Mouse (Mus musculus): Measurements from ENCODE around the gene Ccn1.
A peak's percentile ranks its signal among the peaks of the same experiment; 100 is the strongest.

Gene Ccn1

DNA sequence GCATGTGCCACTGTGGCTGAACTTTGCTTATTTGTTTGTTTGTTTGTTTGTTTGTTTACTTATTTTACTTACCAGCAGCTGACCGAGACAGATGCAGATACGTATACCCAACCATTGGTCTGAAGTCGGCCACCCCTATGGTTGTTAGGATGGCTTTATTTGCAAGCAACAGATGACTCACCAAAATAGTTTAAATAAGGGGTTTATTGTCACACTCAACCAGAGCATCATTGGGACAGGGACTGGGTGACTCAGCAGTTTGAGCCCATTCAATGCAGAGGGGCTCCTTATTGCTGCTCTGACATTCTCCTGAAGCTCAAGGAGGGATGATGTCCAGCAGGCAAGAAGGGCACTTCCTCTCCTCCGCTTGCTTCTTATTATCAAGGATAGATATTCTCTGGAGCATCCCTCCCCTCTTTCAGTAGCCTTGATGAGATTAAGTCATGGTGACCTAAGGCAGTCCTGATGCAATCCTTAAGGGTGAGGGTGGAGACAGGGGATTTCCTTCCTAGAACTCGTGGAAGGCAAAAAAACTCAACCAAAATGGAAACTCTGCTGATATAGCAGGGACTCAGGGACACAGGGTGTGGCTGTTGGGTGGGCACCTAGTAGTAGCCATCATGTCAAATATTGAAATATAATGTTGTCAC lies 8.6 kb downstream of the Ccn1 start:
- no peak for TF ChIP-seq GATA4 (IDR thresholded peaks at IDR 0.05; ENCODE audit: insufficient replicate concordance, low read length)

- TF ChIP-seq GATA4 (IDR thresholded peaks at IDR 0.05; ENCODE audit: insufficient replicate concordance, low read length), result no peak
These were observed 9.2 kb downstream of the Ccn1 start for GRCm38 (mm10) chr3:145640583-145640982.

- no peak for TF ChIP-seq GATA4 (IDR thresholded peaks at IDR 0.05; ENCODE audit: insufficient replicate concordance, low read length)
These were observed 9.6 kb downstream of the Ccn1 start for GRCm38 (mm10) chr3:145640170-145640569.

DNA sequence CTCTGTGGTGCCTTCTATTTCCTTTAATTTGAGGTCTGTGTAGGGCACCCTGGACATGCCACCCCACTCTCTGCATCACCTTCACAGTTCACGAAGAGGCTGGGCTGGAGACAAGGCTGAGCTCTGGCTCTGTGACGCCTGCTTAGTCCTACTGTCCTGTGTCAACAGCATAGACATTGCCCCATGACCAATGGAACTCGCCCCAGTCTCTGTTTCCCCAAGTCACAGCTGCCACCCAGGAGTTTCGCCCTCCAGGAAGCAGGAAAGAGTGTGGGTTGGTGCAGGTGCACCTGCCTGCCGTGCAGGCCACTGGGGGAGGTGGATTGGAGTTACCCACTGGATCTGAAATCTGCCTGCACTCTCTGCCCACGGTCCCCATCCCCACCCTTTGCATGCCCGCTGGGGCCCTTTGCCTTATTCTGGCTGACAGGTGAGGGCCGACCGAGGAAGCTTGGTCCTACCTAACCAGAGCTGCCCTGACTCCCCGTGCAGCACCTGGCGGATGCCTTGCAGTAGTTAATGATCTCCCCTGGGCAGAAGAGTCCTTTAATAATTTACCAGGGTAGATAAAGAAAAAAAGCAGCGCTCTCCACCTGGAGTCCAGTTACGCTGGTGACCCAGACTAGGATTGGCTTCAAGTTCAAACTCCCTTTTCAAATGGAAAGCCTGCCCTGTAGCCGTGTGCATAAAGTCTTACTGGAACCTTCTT lies 15.6 kb downstream of the Ccn1 start:
- no peak for TF ChIP-seq GATA4 (IDR thresholded peaks at IDR 0.05; ENCODE audit: insufficient replicate concordance, low read length)

DNA sequence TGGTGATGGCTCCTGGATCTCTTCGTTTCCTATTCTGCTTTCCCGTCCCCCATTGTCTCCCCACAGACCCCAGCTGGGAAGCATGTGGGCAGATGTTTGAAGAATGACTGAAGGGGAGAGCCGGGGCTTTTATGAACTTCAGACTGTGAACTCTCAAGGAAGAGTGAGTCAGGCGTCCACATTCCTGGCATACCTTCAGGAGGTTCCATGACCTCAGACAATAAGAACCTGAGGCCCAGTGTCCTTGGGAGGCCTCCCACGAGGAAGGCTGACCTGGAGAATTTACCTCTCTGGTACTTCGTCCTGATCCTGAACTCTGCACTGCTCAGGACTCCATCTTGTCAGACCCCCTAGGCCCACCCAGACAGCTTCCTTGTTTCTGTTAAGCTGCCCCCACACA lies 16.9 kb downstream of the Ccn1 start:
- no peak for TF ChIP-seq GATA4 (IDR thresholded peaks at IDR 0.05; ENCODE audit: insufficient replicate concordance, low read length)

GRCm38 (mm10) chr3:145628643-145629042 lies 21.1 kb downstream of the Ccn1 start:
- no peak for TF ChIP-seq GATA4 (IDR thresholded peaks at IDR 0.05; ENCODE audit: insufficient replicate concordance, low read length)

GRCm38 (mm10) chr3:145627830-145628229 lies 22.0 kb downstream of the Ccn1 start:
- no peak for TF ChIP-seq GATA4 (IDR thresholded peaks at IDR 0.05; ENCODE audit: insufficient replicate concordance, low read length)

GRCm38 (mm10) chr3:145626063-145626462 lies 23.7 kb downstream of the Ccn1 start:
- no peak for TF ChIP-seq GATA4 (IDR thresholded peaks at IDR 0.05; ENCODE audit: insufficient replicate concordance, low read length)

DNA sequence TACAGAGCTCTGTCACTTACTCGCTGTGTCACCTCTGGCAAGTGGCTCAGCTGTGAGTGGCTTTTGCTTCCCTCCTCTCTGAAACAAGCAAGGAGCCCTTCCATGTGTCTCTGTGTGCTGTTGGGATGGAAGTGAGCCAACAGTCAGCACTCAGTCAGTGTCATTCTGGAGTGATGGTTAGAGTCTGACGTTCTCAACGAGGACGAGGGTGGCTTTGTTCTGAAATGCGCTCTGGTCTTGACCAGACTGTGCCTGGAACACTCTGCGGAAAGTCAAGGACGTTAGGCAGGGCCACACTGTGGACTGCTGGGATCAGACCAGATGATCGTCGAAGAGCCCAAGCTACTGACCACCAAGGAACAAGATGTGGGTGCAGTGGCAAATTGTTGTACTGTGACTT lies 24.2 kb downstream of the Ccn1 start:
- TF ChIP-seq GATA4 (IDR thresholded peaks at IDR 0.05; ENCODE audit: insufficient replicate concordance, low read length), result no peak

- no peak for TF ChIP-seq GATA4 (IDR thresholded peaks at IDR 0.05; ENCODE audit: insufficient replicate concordance, low read length)
These were observed 25.0 kb downstream of the Ccn1 start for GRCm38 (mm10) chr3:145624786-145625185.

DNA sequence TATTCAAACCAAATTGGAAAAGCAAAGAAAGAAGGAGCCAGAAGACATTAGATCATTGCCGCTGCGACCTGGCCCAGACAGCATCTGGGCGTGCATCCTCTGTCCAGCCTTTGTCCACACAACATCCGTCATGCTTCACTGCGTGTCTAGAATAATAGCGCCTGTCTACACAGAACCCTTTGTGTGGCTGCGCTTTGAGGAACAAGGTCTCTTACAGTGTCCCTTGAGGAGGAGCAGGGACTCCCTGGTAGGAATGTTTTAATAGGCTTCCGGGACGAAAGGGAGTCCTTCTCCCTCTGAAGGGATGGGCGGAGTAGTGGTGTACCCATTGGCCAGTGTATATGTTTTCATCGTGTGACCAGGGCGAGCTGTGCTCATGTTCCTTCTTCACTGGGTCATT lies 26.7 kb downstream of the Ccn1 start:
- no peak for TF ChIP-seq GATA4 (IDR thresholded peaks at IDR 0.05; ENCODE audit: insufficient replicate concordance, low read length)

DNA sequence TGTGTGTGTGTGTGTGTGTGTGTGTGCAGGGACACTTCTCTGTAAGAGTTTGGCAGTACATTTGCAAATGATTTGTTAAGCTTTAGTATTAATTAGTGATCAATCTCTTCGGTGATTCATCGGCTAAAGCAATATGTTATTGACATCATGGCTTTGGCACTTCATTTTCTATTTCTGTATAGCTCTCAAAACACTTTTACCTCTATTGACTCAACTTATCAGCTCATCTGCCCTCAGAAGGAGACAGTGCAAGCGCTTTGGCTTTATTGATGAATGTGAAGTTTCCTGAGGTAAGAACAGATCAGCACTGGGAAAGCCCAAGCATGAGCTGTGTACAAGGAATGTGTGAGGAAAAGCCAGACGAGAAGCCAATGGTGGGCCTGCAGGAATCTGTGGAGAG lies 28.6 kb downstream of the Ccn1 start:
- peak; percentile 86 for TF ChIP-seq GATA4 (IDR thresholded peaks at IDR 0.05; ENCODE audit: insufficient replicate concordance, low read length)

- no peak for TF ChIP-seq GATA4 (IDR thresholded peaks at IDR 0.05; ENCODE audit: insufficient replicate concordance, low read length)
These were observed 30.0 kb downstream of the Ccn1 start for GRCm38 (mm10) chr3:145619621-145620365.

GRCm38 (mm10) chr3:145618299-145618698 lies 31.5 kb downstream of the Ccn1 start:
- no peak for TF ChIP-seq GATA4 (IDR thresholded peaks at IDR 0.05; ENCODE audit: insufficient replicate concordance, low read length)

DNA sequence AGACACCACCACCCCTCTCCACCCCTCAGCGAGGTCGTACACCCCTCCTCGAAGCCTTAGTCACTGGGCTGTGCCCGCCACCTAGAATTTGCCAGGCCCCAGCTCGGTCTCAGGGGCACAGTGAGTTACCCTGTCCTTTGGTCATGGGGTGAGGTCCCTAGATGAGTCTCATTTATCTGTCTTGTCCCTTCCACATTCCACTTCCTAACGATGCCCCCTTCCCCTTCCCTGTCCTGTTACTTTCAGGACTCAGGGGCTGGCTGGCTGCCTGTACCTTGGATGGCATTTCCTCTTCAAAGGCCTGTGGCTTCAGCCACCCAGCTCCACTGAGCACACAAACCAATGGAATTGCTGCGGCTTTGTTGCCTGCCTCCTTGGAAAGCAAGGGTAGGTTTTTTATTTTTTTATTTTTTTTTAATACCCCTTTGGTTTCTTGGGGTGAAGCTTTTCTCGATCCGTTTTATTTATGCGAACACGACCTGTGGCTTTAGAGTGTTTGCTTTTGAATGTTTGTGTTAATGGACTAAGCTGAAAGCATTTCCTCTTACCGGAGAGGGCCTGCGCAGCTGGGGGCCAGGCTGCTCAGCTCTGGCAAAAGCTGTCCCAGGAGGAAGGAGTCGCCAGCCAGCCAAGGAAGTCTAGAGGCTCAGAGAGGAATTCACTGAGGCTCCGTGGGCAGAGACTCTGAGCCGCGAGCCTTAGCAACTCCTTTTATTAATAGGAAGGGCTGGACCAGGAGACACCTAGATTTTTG lies 35.2 kb downstream of the Ccn1 start:
- no peak for TF ChIP-seq GATA4 (IDR thresholded peaks at IDR 0.05; ENCODE audit: insufficient replicate concordance, low read length)

All from liver, adult (tissue).